Mouse (Mus musculus): Measurements from ENCODE around the gene Lclat1.

DNA sequence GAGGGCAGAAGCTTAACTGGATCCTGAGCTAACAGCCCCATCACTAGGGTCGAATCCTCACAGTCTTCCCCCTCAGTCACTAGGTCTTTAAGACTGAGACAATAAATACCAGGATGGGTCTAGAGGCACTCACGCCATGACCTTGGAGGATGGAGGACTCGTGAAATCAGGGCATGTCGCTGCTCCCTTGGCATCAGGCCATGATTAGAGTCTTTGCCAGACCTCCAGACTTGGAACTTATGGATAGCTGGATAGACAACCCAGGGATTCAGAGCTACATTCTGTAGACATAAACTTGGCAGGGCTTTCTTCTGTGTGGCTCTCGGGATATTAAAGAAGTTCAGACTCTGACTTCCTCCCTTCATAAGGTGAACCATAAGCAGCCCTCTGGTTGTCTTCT lies 49.5 kb upstream of the Lclat1 start:
- TF ChIP-seq CTCF (IDR thresholded peaks at IDR 0.05; ENCODE audit: control insufficient read depth, insufficient read depth, insufficient replicate concordance, low read depth, low read length) (no peak), POLR2A (IDR thresholded peaks at IDR 0.05; ENCODE audit: control insufficient read depth, low read depth, low read length) (no peak)

Data from testis, adult 2 months (tissue).